Comparison of ENCODE assay signal across 26 mouse cellular contexts in genomic region chr6:25442096-25442495, GRCm38 (mm10).
"Had no signal": no experiment of that assay in that cellular context is flagged by ENCODE, and none has a peak within 500 bp of the region (broad histone marks: within the 10 kb centered on the region; RNA-seq: fewer than 3 reads in every experiment).

No protein-coding gene starts in this region.

- DNase-seq: gastrocnemius, postnatal 14 days; gastrocnemius, postnatal 36 days; heart, adult 11 months; heart, adult 2 months; heart, postnatal 14 days; heart, postnatal 36 days; kidney, adult 11 months; kidney, adult 2 months; kidney, adult 9 months; kidney, postnatal 14 days; kidney, postnatal 36 days; layer of hippocampus, adult 9-11 months; layer of hippocampus, postnatal 36 days; left cerebral cortex, postnatal 4 days had no signal

- H3K4me1 ChIP-seq: heart, embryonic 13.5 days; heart, embryonic 15.5 days; hindbrain, embryonic 13.5 days; hindbrain, embryonic 15.5 days; kidney, embryonic 15.5 days; limb, embryonic 13.5 days; limb, embryonic 15.5 days; liver, embryonic 12.5 days had no signal

- H3K9me3 ChIP-seq: heart, embryonic 13.5 days; heart, embryonic 15.5 days; hindbrain, embryonic 13.5 days; hindbrain, embryonic 15.5 days; kidney, embryonic 15.5 days; limb, embryonic 13.5 days; limb, embryonic 15.5 days; liver, embryonic 12.5 days had no signal

- H3K27me3 ChIP-seq: heart, embryonic 13.5 days; heart, embryonic 15.5 days; hindbrain, embryonic 13.5 days; hindbrain, embryonic 15.5 days; kidney, embryonic 15.5 days; limb, embryonic 13.5 days; limb, embryonic 15.5 days; liver, embryonic 12.5 days had no signal

- H3K27ac ChIP-seq: heart, adult 2 months; heart, embryonic 13.5 days; heart, embryonic 15.5 days; hindbrain, embryonic 13.5 days; hindbrain, embryonic 15.5 days; hindbrain, postnatal 0 days; kidney, embryonic 15.5 days; kidney, postnatal 0 days; limb, embryonic 13.5 days; limb, embryonic 15.5 days; liver, embryonic 12.5 days had no signal

- ATAC-seq: hindbrain, postnatal 0 days; intestine, embryonic 16.5 days; liver, embryonic 12.5 days had no signal

- H3K4me3 ChIP-seq: heart, adult 2 months; heart, embryonic 13.5 days; heart, embryonic 15.5 days; hindbrain, embryonic 13.5 days; hindbrain, embryonic 15.5 days; kidney, embryonic 15.5 days; limb, embryonic 13.5 days; limb, embryonic 15.5 days; liver, embryonic 12.5 days had no signal

- H3K4me2 ChIP-seq: heart, embryonic 11.5 days; heart, embryonic 13.5 days; heart, embryonic 15.5 days; hindbrain, embryonic 13.5 days; hindbrain, embryonic 15.5 days; kidney, embryonic 15.5 days; limb, embryonic 13.5 days; limb, embryonic 15.5 days; liver, embryonic 12.5 days had no signal

- H3K9ac ChIP-seq: heart, embryonic 13.5 days; heart, embryonic 15.5 days; hindbrain, embryonic 13.5 days; hindbrain, embryonic 15.5 days; kidney, embryonic 15.5 days; limb, embryonic 13.5 days; limb, embryonic 15.5 days; liver, embryonic 12.5 days had no signal

- H3K36me3 ChIP-seq: heart, embryonic 13.5 days; heart, embryonic 15.5 days; hindbrain, embryonic 13.5 days; hindbrain, embryonic 15.5 days; kidney, embryonic 15.5 days; limb, embryonic 13.5 days; limb, embryonic 15.5 days; liver, embryonic 12.5 days had no signal
